Mouse (Mus musculus) right cerebral cortex, postnatal 25 days (tissue): Measurements from ENCODE around the gene Mchr1.

Source experiments
- DNase-seq: peaks from one replicate; pipeline ENCODE4 v3.0.0; 2022

Gene Mchr1

GRCm38 (mm10) chr15:81228258-81228657 is 7.0 kb upstream of the Mchr1 start:
- no peak for DNase-seq

GRCm38 (mm10) chr15:81229791-81230190 is 5.5 kb upstream of the Mchr1 start:
- no peak for DNase-seq

GRCm38 (mm10) chr15:81231325-81231724 is 4.0 kb upstream of the Mchr1 start:
- DNase-seq = no peak

GRCm38 (mm10) chr15:81236062-81236461 is 763 bp downstream of the Mchr1 start:
- no peak for DNase-seq

- DNase-seq = no peak
Measured at GRCm38 (mm10) chr15:81237471-81237870, 2.2 kb downstream of the Mchr1 start.

- no peak for DNase-seq
Measured at GRCm38 (mm10) chr15:81239261-81239660, 4.0 kb downstream of the Mchr1 start.

- no peak for DNase-seq
Measured at GRCm38 (mm10) chr15:81239794-81240343, 4.6 kb downstream of the Mchr1 start.

- DNase-seq = no peak
Measured at GRCm38 (mm10) chr15:81246890-81247289, 11.6 kb downstream of the Mchr1 start.

GRCm38 (mm10) chr15:81247583-81248340 is 12.5 kb downstream of the Mchr1 start:
- no peak for DNase-seq

- no peak for DNase-seq
Measured at GRCm38 (mm10) chr15:81248341-81248679, 13.0 kb downstream of the Mchr1 start.

GRCm38 (mm10) chr15:81248951-81249579 is 13.8 kb downstream of the Mchr1 start:
- DNase-seq = no peak

GRCm38 (mm10) chr15:81252626-81253174 is 17.4 kb downstream of the Mchr1 start:
- DNase-seq = peak; percentile 42

GRCm38 (mm10) chr15:81253585-81253984 is 18.3 kb downstream of the Mchr1 start:
- DNase-seq = no peak

GRCm38 (mm10) chr15:81254113-81254640 is 18.9 kb downstream of the Mchr1 start:
- DNase-seq = no peak

GRCm38 (mm10) chr15:81255063-81255462 is 19.8 kb downstream of the Mchr1 start:
- DNase-seq = peak; percentile 39

- DNase-seq = no peak
Measured at GRCm38 (mm10) chr15:81258296-81258695, 23.0 kb downstream of the Mchr1 start.

- no peak for DNase-seq
Measured at GRCm38 (mm10) chr15:81259304-81259703, 24.0 kb downstream of the Mchr1 start.

GRCm38 (mm10) chr15:81260208-81260607 is 24.9 kb downstream of the Mchr1 start:
- DNase-seq = no peak

GRCm38 (mm10) chr15:81264392-81265095 is 29.2 kb downstream of the Mchr1 start:
- DNase-seq = peak; percentile 44

- no peak for DNase-seq
Measured at GRCm38 (mm10) chr15:81267416-81267815, 32.1 kb downstream of the Mchr1 start.

GRCm38 (mm10) chr15:81272305-81273053 is 37.2 kb downstream of the Mchr1 start:
- DNase-seq = peak; percentile 57

- no peak for DNase-seq
Measured at GRCm38 (mm10) chr15:81273361-81273760, 38.1 kb downstream of the Mchr1 start.
